Mouse (Mus musculus): ENCODE measurements at regions not wholly inside any gene's neighbourhood (a gene's known extent, or its start where the extent isn't known, plus 50 kb on each side); places are given as distances from the start of the nearest gene placed in this dataset.

GRCm38 (mm10) chr5:75257067-75257466 is 105.0 kb downstream of the Pdgfra start:
- TF ChIP-seq CTCF (conservative IDR thresholded peaks at IDR 0.05; ENCODE audit: low read length) = no peak
- no peak for TF ChIP-seq POU5F1 (IDR thresholded peaks at IDR 0.05; ENCODE audit: borderline replicate concordance, low read length)
- no peak for TF ChIP-seq NANOG (IDR thresholded peaks at IDR 0.05; ENCODE audit: borderline replicate concordance, low read length)

All from E14TG2a.4 (cell line).